Mouse (Mus musculus): ENCODE measurements at regions not wholly inside any gene's neighbourhood (a gene's known extent, or its start where the extent isn't known, plus 50 kb on each side); places are given as distances from the start of the nearest gene placed in this dataset.

DNA sequence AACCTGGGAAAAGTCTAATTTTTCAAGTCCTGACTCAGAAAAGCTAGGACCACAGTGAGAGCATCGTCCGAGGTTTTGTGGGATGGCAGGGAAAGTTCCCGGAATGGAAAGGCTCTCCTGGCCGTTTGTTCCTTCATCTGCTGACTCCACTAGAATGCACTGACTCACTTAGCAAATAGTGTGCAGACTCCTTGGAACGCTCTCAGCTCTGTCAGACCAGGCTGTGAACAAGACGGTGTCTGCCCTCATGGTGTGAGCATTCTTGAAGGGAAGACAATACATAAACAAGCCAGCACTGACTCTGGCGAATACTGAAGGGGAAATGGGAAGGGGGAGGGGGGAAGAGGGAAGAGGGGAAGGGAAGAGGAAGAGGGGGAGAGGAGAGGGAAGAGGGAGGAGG lies 121.4 kb downstream of the Cenpf start:
- TF ChIP-seq POLR2A (IDR thresholded peaks at IDR 0.05; ENCODE audit: borderline replicate concordance, extremely low read depth, insufficient read depth, insufficient read length, poor library complexity, severe bottlenecking) (no peak), CTCF (IDR thresholded peaks at IDR 0.05; ENCODE audit: borderline replicate concordance, extremely low read depth, insufficient read depth, insufficient read length) (no peak)

Measured in brain, embryonic 14.5 days (tissue).